Mouse (Mus musculus): ENCODE measurements around the gene Olfr361. TPM values are rescaled to one million over a fixed set of nuclear protein-coding genes. Genes with fewer than 3 reads are reported as not detected.
"Not testable (repeated sequence)": the region's sequence is repeated elsewhere in the genome, so short reads cannot be mapped to it uniquely, and the experiment has no call there.

Olfr361 gene
- polyA plus RNA-seq (2015; fragmentation: Nextera tagmentation; extraction: Ambion mirVana), result not detected in 2 replicates

DNA sequence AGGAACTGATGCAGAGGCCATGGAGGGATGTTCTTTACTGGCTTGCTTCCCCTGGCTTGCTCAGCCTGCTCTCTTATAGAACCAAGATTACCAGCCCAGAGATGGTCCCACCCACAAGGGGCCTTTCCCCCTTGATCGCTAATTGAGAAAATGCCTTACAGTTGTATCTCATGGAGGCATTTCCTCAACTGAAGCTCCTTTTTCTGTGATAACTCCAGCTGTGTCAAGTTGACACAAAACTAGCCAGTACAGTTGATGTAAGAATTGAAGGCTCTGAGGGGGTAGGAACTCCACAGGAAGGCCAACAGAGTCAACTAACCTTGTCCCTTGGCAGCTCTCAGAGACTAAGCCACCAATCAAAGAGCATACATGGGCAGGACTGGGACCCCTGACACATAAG, at the start of gene Olfr361:
TSS of gene Olfr361 (minus strand) at position 101 of the 400 bp plus-strand sequence.
- H3K27ac ChIP-seq; H3K27me3 ChIP-seq; ATAC-seq (ENCODE audit: low read depth); H3K4me2 ChIP-seq; H3K36me3 ChIP-seq; DNase-seq; H3K9me3 ChIP-seq (replicated peaks); H3K4me1 ChIP-seq (replicated peaks); H3K9ac ChIP-seq; H3K4me3 ChIP-seq (replicated peaks): not testable (repeated sequence)
- WGBS (ENCODE audit: insufficient replicate concordance), result 63% methylated on average over 1 of the region's 1 CpGs

- Histone ChIP-seq H3K36me3 (no peaks in the 10 kb centered on the region), H3K27ac (no peak within 1 kb of the TSS), H3K9ac (no peak within 1 kb of the TSS), H3K4me1 (replicated peaks) (no peaks in the 10 kb centered on the region), H3K27me3 (no peaks in the 10 kb centered on the region), H3K4me2 (no peak within 1 kb of the TSS), H3K4me3 (replicated peaks) (no peak within 1 kb of the TSS), H3K9me3 (replicated peaks) (no peaks in the 10 kb centered on the region)
- ATAC-seq (ENCODE audit: low read depth), result no peak
- DNase-seq, result no peak
- WGBS (ENCODE audit: insufficient replicate concordance), result 71% methylated on average over 1 of the region's 1 CpGs
Observed at GRCm38 (mm10) chr2:37117810-37118209, 28.7 kb upstream of the Olfr361 start, which contains the start of gene Olfr362. TSS of gene Olfr362 (minus strand) at chr2:37117910.

- Histone ChIP-seq H3K4me3 (replicated peaks) (no peak within 1 kb of the TSS), H3K27me3 (no peaks in the 10 kb centered on the region), H3K4me2 (no peak within 1 kb of the TSS), H3K36me3 (no peaks in the 10 kb centered on the region), H3K9ac (no peak within 1 kb of the TSS), H3K4me1 (replicated peaks) (no peaks in the 10 kb centered on the region), H3K27ac (no peak within 1 kb of the TSS), H3K9me3 (replicated peaks) (no peaks in the 10 kb centered on the region)
- ATAC-seq (ENCODE audit: low read depth) (no peak), DNase-seq (no peak)
Observed at GRCm38 (mm10) chr2:37065446-37065845, 23.6 kb downstream of the Olfr361 start, which contains the start of gene Olfr360. TSS of gene Olfr360 (plus strand) at chr2:37065746.

Other genes starting within 250 kb of the Olfr361 start
- not detected in 2 replicates for gene Olfr350, start 243.0 kb downstream of the Olfr361 start, polyA plus RNA-seq (2015; fragmentation: Nextera tagmentation; extraction: Ambion mirVana)
- not detected in 2 replicates for gene Olfr351, start 226.6 kb downstream of the Olfr361 start, polyA plus RNA-seq (2015; fragmentation: Nextera tagmentation; extraction: Ambion mirVana)
- not detected in 2 replicates for gene Olfr352, start 220.8 kb downstream of the Olfr361 start, polyA plus RNA-seq (2015; fragmentation: Nextera tagmentation; extraction: Ambion mirVana)
- gene Olfr353, start 196.4 kb downstream of the Olfr361 start, polyA plus RNA-seq (2015; fragmentation: Nextera tagmentation; extraction: Ambion mirVana), result not detected in 2 replicates
- gene Olfr354, start 183.6 kb downstream of the Olfr361 start, polyA plus RNA-seq (2015; fragmentation: Nextera tagmentation; extraction: Ambion mirVana), result not detected in 2 replicates
- not detected in 2 replicates for gene Olfr355, start 160.4 kb downstream of the Olfr361 start, polyA plus RNA-seq (2015; fragmentation: Nextera tagmentation; extraction: Ambion mirVana)
- gene Olfr356, start 152.2 kb downstream of the Olfr361 start, polyA plus RNA-seq (2015; fragmentation: Nextera tagmentation; extraction: Ambion mirVana), result not detected in 2 replicates
- gene Olfr357, start 95.5 kb downstream of the Olfr361 start, polyA plus RNA-seq (2015; fragmentation: Nextera tagmentation; extraction: Ambion mirVana), result not detected in 2 replicates
- not detected in 2 replicates for gene Olfr358, start 80.0 kb downstream of the Olfr361 start, polyA plus RNA-seq (2015; fragmentation: Nextera tagmentation; extraction: Ambion mirVana)
- gene Olfr360, start 23.5 kb downstream of the Olfr361 start, polyA plus RNA-seq (2015; fragmentation: Nextera tagmentation; extraction: Ambion mirVana), result not detected in 2 replicates
- not detected in 2 replicates for gene Olfr362, start 28.6 kb upstream of the Olfr361 start, polyA plus RNA-seq (2015; fragmentation: Nextera tagmentation; extraction: Ambion mirVana)
- not detected in 2 replicates for gene Olfr364-ps1, start 50.0 kb upstream of the Olfr361 start, polyA plus RNA-seq (2015; fragmentation: Nextera tagmentation; extraction: Ambion mirVana)
- gene Olfr365, start 98.9 kb upstream of the Olfr361 start, polyA plus RNA-seq (2015; fragmentation: Nextera tagmentation; extraction: Ambion mirVana), result not detected in 2 replicates
- not detected in 2 replicates for gene Olfr366, start 122.3 kb upstream of the Olfr361 start, polyA plus RNA-seq (2015; fragmentation: Nextera tagmentation; extraction: Ambion mirVana)
- not detected in 2 replicates for gene Olfr368, start 237.2 kb upstream of the Olfr361 start, polyA plus RNA-seq (2015; fragmentation: Nextera tagmentation; extraction: Ambion mirVana)